Mouse (Mus musculus): ENCODE data around the gene Saxo1. TPM values are rescaled to one million over a fixed set of nuclear protein-coding genes. Genes with fewer than 3 reads are reported as not detected.

Gene Saxo1
- polyA plus RNA-seq, 1 experiment from 2014 or later, result 0.15 TPM

- WGBS, result 49% methylated on average over 7 of the region's 7 CpGs
- no peak overlapping the region for H3K9ac ChIP-seq (ENCODE audit: low read length)
- H3K4me2 ChIP-seq (ENCODE audit: low read length), result 0 out of 2 replicates have a peak overlapping the region, but pooled peaks have one; percentile 5
- no peaks in the 10 kb centered on the region for H3K27me3 ChIP-seq (ENCODE audit: control insufficient read depth, insufficient read depth, low read length)
- no peaks in the 10 kb centered on the region for H3K36me3 ChIP-seq (ENCODE audit: control insufficient read depth, insufficient read depth, low read length)
- no peak overlapping the region for H3K4me3 ChIP-seq (ENCODE audit: control insufficient read depth in 1 of 2, insufficient read depth in 1 of 2, low read depth in 1 of 2, low read length in 2 of 2)
- H3K9me3 ChIP-seq (ENCODE audit: control insufficient read depth, low read length), result no peaks in the 10 kb centered on the region
- peaks cover 9 to 14% of the 10 kb centered on the region in 2 experiments for H3K4me1 ChIP-seq (ENCODE audit: control insufficient read depth in 2 of 2, insufficient read depth in 2 of 2, low read length in 2 of 2)
- ATAC-seq (ENCODE audit: insufficient number of reproducible peaks, insufficient read depth, low FRiP score, low read depth), result peak; percentile 64; the same call in 1 of the 2 replicates
- H3K27ac ChIP-seq (replicated peaks in 1 of 2; ENCODE audit: control insufficient read depth in 1 of 2, insufficient read depth in 1 of 2, low read depth in 2 of 2, low read length in 2 of 2), result 0 out of 4 replicates have a peak overlapping the region, but pooled peaks of 1 of the 2 experiments have one; percentile 20
Measured at GRCm38 (mm10) chr4:86425581-86425980, 132.5 kb downstream of the Saxo1 start.

- Histone ChIP-seq H3K36me3 (ENCODE audit: control insufficient read depth, insufficient read depth, low read length) (no peaks in the 10 kb centered on the region), H3K27me3 (ENCODE audit: control insufficient read depth, insufficient read depth, low read length) (no peaks in the 10 kb centered on the region), H3K4me3 (ENCODE audit: control insufficient read depth in 1 of 2, insufficient read depth in 1 of 2, low read depth in 1 of 2, low read length in 2 of 2) (no peak overlapping the region), H3K9me3 (ENCODE audit: control insufficient read depth, low read length) (no peaks in the 10 kb centered on the region), H3K4me1 (ENCODE audit: control insufficient read depth in 2 of 2, insufficient read depth in 2 of 2, low read length in 2 of 2) (peaks cover 9 to 14% of the 10 kb centered on the region in 2 experiments), H3K27ac (replicated peaks in 1 of 2; ENCODE audit: control insufficient read depth in 1 of 2, insufficient read depth in 1 of 2, low read depth in 2 of 2, low read length in 2 of 2) (no peak overlapping the region), H3K4me2 (ENCODE audit: low read length) (no peak overlapping the region), H3K9ac (ENCODE audit: low read length) (no peak overlapping the region)
- no peak for ATAC-seq (ENCODE audit: insufficient number of reproducible peaks, insufficient read depth, low FRiP score, low read depth)
- WGBS, result 85% methylated on average over 6 of the region's 6 CpGs
Measured at GRCm38 (mm10) chr4:86422586-86422985, 135.5 kb downstream of the Saxo1 start.

- no peaks in the 10 kb centered on the region for H3K36me3 ChIP-seq (ENCODE audit: control insufficient read depth, insufficient read depth, low read length)
- ATAC-seq (ENCODE audit: insufficient number of reproducible peaks, insufficient read depth, low FRiP score, low read depth), result 0 out of 2 replicates have a peak, but pooled peaks have one; percentile 13
- WGBS, result 52% methylated on average over 15 of the region's 15 CpGs
- H3K9me3 ChIP-seq (ENCODE audit: control insufficient read depth, low read length), result no peaks in the 10 kb centered on the region
- peaks cover 8 to 12% of the 10 kb centered on the region in 2 experiments for H3K4me1 ChIP-seq (ENCODE audit: control insufficient read depth in 2 of 2, insufficient read depth in 2 of 2, low read length in 2 of 2)
- H3K27me3 ChIP-seq (ENCODE audit: control insufficient read depth, insufficient read depth, low read length), result no peaks in the 10 kb centered on the region
- H3K4me2 ChIP-seq (ENCODE audit: low read length), result no peak overlapping the region
- H3K27ac ChIP-seq (replicated peaks in 1 of 2; ENCODE audit: control insufficient read depth in 1 of 2, insufficient read depth in 1 of 2, low read depth in 2 of 2, low read length in 2 of 2), result peak overlapping the region in 1 of 2 experiments; percentile 44; a peak in 3 of 4 replicates
- no peak overlapping the region for H3K9ac ChIP-seq (ENCODE audit: low read length)
- H3K4me3 ChIP-seq (ENCODE audit: control insufficient read depth in 1 of 2, insufficient read depth in 1 of 2, low read depth in 1 of 2, low read length in 2 of 2), result no peak overlapping the region
Measured at GRCm38 (mm10) chr4:86416401-86417025, 141.6 kb downstream of the Saxo1 start.

DNA sequence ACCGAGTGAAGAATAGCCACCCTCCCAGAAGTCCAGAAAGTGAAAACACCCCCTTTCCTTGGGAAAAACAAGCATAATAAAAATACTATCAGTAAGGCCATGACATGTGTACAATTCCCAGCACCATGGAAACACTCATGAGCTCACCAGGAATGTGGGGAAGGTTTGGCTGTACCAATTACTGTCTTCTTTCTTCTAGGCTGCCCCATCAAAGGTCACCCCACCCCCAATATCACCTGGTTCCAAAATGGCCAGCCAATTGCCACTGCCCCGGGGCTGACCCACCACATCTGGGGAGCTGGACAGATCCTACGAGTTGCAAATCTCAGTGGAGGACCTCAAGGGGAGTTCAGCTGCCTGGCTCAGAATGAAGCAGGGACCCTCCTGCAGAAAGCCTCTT lies 144.7 kb downstream of the Saxo1 start:
- WGBS, result 71% methylated on average over 3 of the region's 3 CpGs

GRCm38 (mm10) chr4:86410946-86411345 lies 147.2 kb downstream of the Saxo1 start:
- WGBS, result 87% methylated on average over 3 of the region's 3 CpGs
- no peaks in the 10 kb centered on the region for H3K27me3 ChIP-seq (ENCODE audit: control insufficient read depth, insufficient read depth, low read length)
- H3K4me1 ChIP-seq (ENCODE audit: control insufficient read depth in 2 of 2, insufficient read depth in 2 of 2, low read length in 2 of 2), result peaks cover 6 to 14% of the 10 kb centered on the region in 2 experiments; a peak in 3 of 4 replicates
- no peak for ATAC-seq (ENCODE audit: insufficient number of reproducible peaks, insufficient read depth, low FRiP score, low read depth)
- no peaks in the 10 kb centered on the region for H3K36me3 ChIP-seq (ENCODE audit: control insufficient read depth, insufficient read depth, low read length)
- H3K9ac ChIP-seq (ENCODE audit: low read length), result no peak overlapping the region
- H3K9me3 ChIP-seq (ENCODE audit: control insufficient read depth, low read length), result no peaks in the 10 kb centered on the region
- H3K4me3 ChIP-seq (ENCODE audit: control insufficient read depth in 1 of 2, insufficient read depth in 1 of 2, low read depth in 1 of 2, low read length in 2 of 2), result no peak overlapping the region
- H3K4me2 ChIP-seq (ENCODE audit: low read length), result no peak overlapping the region
- H3K27ac ChIP-seq (replicated peaks in 1 of 2; ENCODE audit: control insufficient read depth in 1 of 2, insufficient read depth in 1 of 2, low read depth in 2 of 2, low read length in 2 of 2), result no peak overlapping the region

More for the DNA sequence above, 144.7 kb downstream of the Saxo1 start:
- ATAC-seq (ENCODE audit: insufficient number of reproducible peaks, insufficient read depth, low FRiP score, low read depth), result no peak
- Histone ChIP-seq H3K36me3 (ENCODE audit: control insufficient read depth, insufficient read depth, low read length) (no peaks in the 10 kb centered on the region), H3K4me3 (ENCODE audit: control insufficient read depth in 1 of 2, insufficient read depth in 1 of 2, low read depth in 1 of 2, low read length in 2 of 2) (no peak overlapping the region), H3K4me2 (ENCODE audit: low read length) (no peak overlapping the region), H3K27ac (replicated peaks in 1 of 2; ENCODE audit: control insufficient read depth in 1 of 2, insufficient read depth in 1 of 2, low read depth in 2 of 2, low read length in 2 of 2) (no peak overlapping the region), H3K9ac (ENCODE audit: low read length) (no peak overlapping the region), H3K27me3 (ENCODE audit: control insufficient read depth, insufficient read depth, low read length) (no peaks in the 10 kb centered on the region), H3K4me1 (ENCODE audit: control insufficient read depth in 2 of 2, insufficient read depth in 2 of 2, low read length in 2 of 2) (peaks cover 8 to 12% of the 10 kb centered on the region in 2 experiments), H3K9me3 (ENCODE audit: control insufficient read depth, low read length) (no peaks in the 10 kb centered on the region)

DNA sequence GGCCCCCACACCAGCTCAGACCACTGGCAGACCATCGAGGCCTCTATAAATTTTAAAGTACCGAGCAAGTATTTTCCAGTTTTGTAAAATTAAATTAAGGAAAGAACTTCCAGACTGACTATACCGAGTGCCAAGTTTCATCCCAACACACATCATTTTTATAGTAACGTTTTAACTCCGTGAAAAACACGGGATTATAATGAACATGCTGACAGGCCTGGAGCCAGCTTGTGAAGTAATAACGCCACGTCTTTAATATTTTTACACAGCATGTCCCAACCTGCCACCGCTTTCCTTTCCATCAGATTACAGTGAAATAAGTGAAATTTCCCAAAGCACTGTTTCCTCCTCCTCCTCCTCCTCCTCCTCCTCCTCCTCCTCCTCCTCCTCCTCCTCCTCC lies 149.7 kb downstream of the Saxo1 start:
- no peak for ATAC-seq (ENCODE audit: insufficient number of reproducible peaks, insufficient read depth, low FRiP score, low read depth)
- Histone ChIP-seq H3K9ac (ENCODE audit: low read length) (no peak overlapping the region), H3K4me2 (ENCODE audit: low read length) (no peak overlapping the region), H3K36me3 (ENCODE audit: control insufficient read depth, insufficient read depth, low read length) (no peaks in the 10 kb centered on the region), H3K9me3 (ENCODE audit: control insufficient read depth, low read length) (no peaks in the 10 kb centered on the region), H3K4me1 (ENCODE audit: control insufficient read depth in 2 of 2, insufficient read depth in 2 of 2, low read length in 2 of 2) (peaks cover 6 to 21% of the 10 kb centered on the region in 2 experiments; a peak in 3 of 4 replicates), H3K27ac (replicated peaks in 1 of 2; ENCODE audit: control insufficient read depth in 1 of 2, insufficient read depth in 1 of 2, low read depth in 2 of 2, low read length in 2 of 2) (no peak overlapping the region), H3K27me3 (ENCODE audit: control insufficient read depth, insufficient read depth, low read length) (no peaks in the 10 kb centered on the region), H3K4me3 (ENCODE audit: control insufficient read depth in 1 of 2, insufficient read depth in 1 of 2, low read depth in 1 of 2, low read length in 2 of 2) (no peak overlapping the region)
- WGBS, result 78% methylated on average over 9 of the region's 9 CpGs

DNA sequence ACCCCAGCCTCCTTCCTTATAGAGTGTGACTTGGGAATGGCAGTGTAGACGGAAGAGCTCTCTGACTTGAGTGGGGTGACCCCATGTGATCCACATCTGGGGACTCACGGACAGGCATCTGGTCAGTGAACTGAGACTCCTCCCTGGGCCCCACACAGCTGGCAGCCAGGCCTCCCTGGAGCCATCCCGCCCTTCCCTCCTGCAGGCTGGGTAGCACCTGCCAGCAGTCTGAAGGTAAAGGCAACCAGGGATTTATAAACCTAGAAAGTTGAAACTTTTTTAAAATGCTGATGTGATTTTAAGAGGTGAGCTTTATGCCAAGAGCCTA lies 151.0 kb downstream of the Saxo1 start:
- Histone ChIP-seq H3K27me3 (ENCODE audit: control insufficient read depth, insufficient read depth, low read length) (no peaks in the 10 kb centered on the region), H3K4me1 (ENCODE audit: control insufficient read depth in 2 of 2, insufficient read depth in 2 of 2, low read length in 2 of 2) (peaks cover 6 to 21% of the 10 kb centered on the region in 2 experiments; a peak in 3 of 4 replicates), H3K9me3 (ENCODE audit: control insufficient read depth, low read length) (no peaks in the 10 kb centered on the region), H3K27ac (replicated peaks in 1 of 2; ENCODE audit: control insufficient read depth in 1 of 2, insufficient read depth in 1 of 2, low read depth in 2 of 2, low read length in 2 of 2) (peak overlapping the region in 1 of 2 experiments; percentile 33; a peak in 1 of 4 replicates), H3K9ac (ENCODE audit: low read length) (no peak overlapping the region), H3K4me2 (ENCODE audit: low read length) (no peak overlapping the region), H3K36me3 (ENCODE audit: control insufficient read depth, insufficient read depth, low read length) (no peaks in the 10 kb centered on the region), H3K4me3 (ENCODE audit: control insufficient read depth in 1 of 2, insufficient read depth in 1 of 2, low read depth in 1 of 2, low read length in 2 of 2) (no peak overlapping the region)
- 79% methylated on average over 3 of the region's 3 CpGs for WGBS
- no peak for ATAC-seq (ENCODE audit: insufficient number of reproducible peaks, insufficient read depth, low FRiP score, low read depth)

Measured in heart, embryonic 14.5 days (tissue).